Mouse (Mus musculus) CH12.LX (cell line): ENCODE measurements around the gene Taf4.

ENCODE experiments used
- CHD2 ChIP-seq: IDR thresholded peaks from 2 replicates; pipeline ENCODE4 v1.6.1; 2011; ENCODE audit warnings: low read length, improper control_type of control experiment
- CTCF ChIP-seq, 2 experiments: IDR thresholded peaks in 1 of 2; conservative IDR thresholded peaks in 1 of 2; 2 replicates each; pipeline ENCODE4 v1.5.1; 2011 to 2012; ENCODE audit warnings: low read depth in 2 of 2, low read length in 2 of 2, improper control_type of control experiment in 1 of 2, inconsistent platforms in 1 of 2, mild to moderate bottlenecking in 1 of 2, moderate library complexity in 1 of 2
- EP300 ChIP-seq: IDR thresholded peaks from 2 replicates; pipeline ENCODE4 v1.6.1; 2011; ENCODE audit warnings: low read length, improper control_type of control experiment
- ETS1 ChIP-seq: conservative IDR thresholded peaks from 2 replicates; pipeline ENCODE4 v1.6.1; 2012; ENCODE audit warnings: low read depth, mild to moderate bottlenecking, inconsistent platforms, low read length, improper control_type of control experiment, moderate library complexity
- IRF4 ChIP-seq: IDR thresholded peaks from 2 replicates; pipeline ENCODE4 v1.6.1; 2014; ENCODE audit warnings: low read depth, mild to moderate bottlenecking, inconsistent platforms, low read length, improper control_type of control experiment
- MAX ChIP-seq: IDR thresholded peaks from 2 replicates; pipeline ENCODE4 v1.6.1; 2011; ENCODE audit warnings: low read length, improper control_type of control experiment
- POLR2A ChIP-seq: IDR thresholded peaks from 2 replicates; pipeline ENCODE4 v1.6.1; 2011; ENCODE audit warnings: low read depth, mild to moderate bottlenecking, improper control_type of control experiment, low read length
- SMC3 ChIP-seq: IDR thresholded peaks from 2 replicates; pipeline ENCODE4 v1.6.1; 2011; ENCODE audit warnings: low read depth, low read length, improper control_type of control experiment
- TBP ChIP-seq: conservative IDR thresholded peaks from 2 replicates; pipeline ENCODE4 v1.6.1; 2011; ENCODE audit warnings: low read depth, low read length, improper control_type of control experiment
- UBTF ChIP-seq: IDR thresholded peaks from 2 replicates; pipeline ENCODE4 v1.6.1; 2012; ENCODE audit warnings: low read depth, mild to moderate bottlenecking, inconsistent platforms, low read length, improper control_type of control experiment, moderate library complexity
- ZKSCAN1 ChIP-seq: IDR thresholded peaks from 2 replicates; pipeline ENCODE4 v1.6.1; 2012; ENCODE audit warnings: low read depth, inconsistent platforms, low read length, improper control_type of control experiment, borderline replicate concordance

DNA sequence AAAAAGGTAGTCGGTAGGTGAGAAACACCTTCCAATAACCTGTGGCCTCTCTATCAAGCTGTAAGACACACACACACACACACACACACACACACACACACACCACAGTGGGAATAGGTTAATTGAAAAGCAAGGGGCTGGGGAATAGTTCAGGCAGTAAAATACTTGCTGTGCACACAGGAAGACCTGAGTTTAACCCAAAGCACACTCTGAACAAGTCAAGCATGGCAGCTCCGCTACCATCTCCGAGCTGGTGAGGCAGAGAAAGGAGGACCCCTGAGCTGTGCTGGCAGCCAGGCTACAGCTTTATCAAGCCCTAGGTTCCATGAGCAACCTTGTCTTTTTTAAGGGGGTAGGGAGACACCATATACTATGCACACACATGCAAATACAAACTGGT lies 7.3 kb downstream of the Taf4 start:
- no peak for TF ChIP-seq CTCF (conservative IDR thresholded peaks at IDR 0.05 in 1 of 2, IDR thresholded peaks at IDR 0.05 in 1 of 2; ENCODE audit: low read depth in 2 of 2, low read length in 2 of 2)
- TF ChIP-seq CHD2: no peak
- TF ChIP-seq POLR2A: no peak
- no peak for TF ChIP-seq EP300
- no peak for TF ChIP-seq ZKSCAN1
- TF ChIP-seq SMC3: no peak
- TF ChIP-seq UBTF: no peak
- no peak for TF ChIP-seq IRF4
- no peak for TF ChIP-seq TBP
- no peak for TF ChIP-seq MAX
- no peak for TF ChIP-seq ETS1
